Mouse (Mus musculus) limb, embryonic 12.5 days (tissue): ENCODE measurements at regions not wholly inside any gene's neighbourhood (a gene's known extent, or its start where the extent isn't known, plus 50 kb on each side); places are given as distances from the start of the nearest gene placed in this dataset.
"Not testable (repeated sequence)": the region's sequence is repeated elsewhere in the genome, so short reads cannot be mapped to it uniquely, and the experiment has no call there.

Experiments
- ATAC-seq: fragments of 200-750 bp; cut with Nextera tagmentation; 2 replicates; pipeline ENCODE4 v1.8.0; 2017; ENCODE audit warnings: low read depth, moderate TSS enrichment; ENCODE audit not compliant: insufficient number of reproducible peaks, insufficient read depth, low FRiP score, low TSS enrichment
- H3K27ac ChIP-seq: fragments of 300-500 bp; sonication (generic); 2 replicates; pipeline ENCODE4 v1.5.1; 2016; ENCODE audit warnings: mild to moderate bottlenecking, moderate library complexity
- H3K27me3 ChIP-seq: fragments of 300-500 bp; sonication (generic); 2 replicates; pipeline ENCODE4 v1.6.1; 2016; ENCODE audit warnings: mild to moderate bottlenecking, moderate library complexity
- H3K36me3 ChIP-seq: fragments of 300-500 bp; sonication (generic); 2 replicates; pipeline ENCODE4 v1.6.1; 2016; ENCODE audit warnings: mild to moderate bottlenecking, moderate library complexity
- H3K4me1 ChIP-seq: fragments of 300-500 bp; sonication (generic); replicated peaks from 2 replicates; pipeline ENCODE4 v1.6.1; 2016
- H3K4me2 ChIP-seq: fragments of 300-500 bp; sonication (generic); 2 replicates; pipeline ENCODE4 v1.6.1; 2016; ENCODE audit warnings: mild to moderate bottlenecking, moderate library complexity
- H3K4me3 ChIP-seq: fragments of 300-500 bp; sonication (generic); replicated peaks from 2 replicates; pipeline ENCODE4 v1.5.1; 2016; ENCODE audit warnings: mild to moderate bottlenecking
- H3K9ac ChIP-seq: fragments of 300-500 bp; sonication (generic); replicated peaks from 2 replicates; pipeline ENCODE4 v1.6.1; 2016; ENCODE audit warnings: mild to moderate bottlenecking, moderate library complexity
- H3K9me3 ChIP-seq: fragments of 300-500 bp; sonication (generic); 2 replicates; pipeline ENCODE4 v1.6.1; 2016; ENCODE audit warnings: mild to moderate bottlenecking, moderate library complexity
- whole genome bisulfite sequencing: fragments of 180-500 bp; shearing (Covaris S2); methylation state at CpG from one replicate; pipeline ENCODE4 v1.1.7; 2016; 5-methylcytosine and 5-hydroxymethylcytosine counted together

DNA sequence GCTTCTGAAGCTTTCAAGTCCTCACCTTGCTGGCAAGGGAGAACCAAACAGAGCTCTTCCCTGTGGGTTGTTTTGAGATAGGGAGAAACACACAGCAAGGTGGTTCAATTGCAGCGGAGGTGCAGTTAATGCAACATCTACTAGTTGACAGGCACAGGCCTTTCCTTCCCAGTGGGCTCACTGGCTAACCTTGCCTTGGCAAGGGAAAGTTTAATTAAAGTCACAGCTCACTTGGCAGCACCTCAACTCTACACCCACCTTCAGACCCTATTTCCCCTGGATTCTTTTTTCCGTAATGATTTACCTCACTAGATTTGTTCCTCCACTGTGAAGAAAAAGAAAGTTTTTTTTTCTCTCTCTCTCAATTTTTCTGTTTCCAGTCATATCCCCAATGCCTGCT lies 314.5 kb downstream of the Tlr4 start:
- Histone ChIP-seq H3K36me3 (no peaks in the 10 kb centered on the region), H3K27ac (no peak overlapping the region), H3K4me2 (no peak overlapping the region), H3K27me3 (no peaks in the 10 kb centered on the region), H3K9ac (no peak overlapping the region), H3K4me1 (no peaks in the 10 kb centered on the region), H3K4me3 (no peak overlapping the region), H3K9me3 (no peaks in the 10 kb centered on the region)
- WGBS: 86% methylated on average over 2 of the region's 2 CpGs
- no peak for ATAC-seq

DNA sequence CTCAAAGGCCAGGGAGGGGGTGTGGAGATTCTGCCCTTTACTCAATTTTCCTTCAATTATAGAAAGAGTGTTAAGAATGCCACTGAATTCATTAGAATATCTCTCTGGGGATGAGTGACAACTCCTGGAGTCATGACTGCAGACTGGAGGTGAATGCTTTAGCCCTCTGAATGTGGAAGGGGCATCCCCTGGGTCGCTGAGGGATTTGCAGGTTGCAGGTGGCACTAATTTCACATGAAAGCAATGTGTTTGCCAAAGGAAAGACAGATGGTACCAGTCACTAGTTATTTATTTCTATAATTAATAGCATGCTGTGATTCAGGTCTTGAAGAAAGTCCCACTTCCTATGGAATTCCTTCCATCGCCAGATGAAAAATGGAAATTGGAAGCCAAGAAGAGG lies 321.1 kb downstream of the Tlr4 start:
- ATAC-seq: no peak
- no peak overlapping the region for H3K4me3 ChIP-seq
- H3K9ac ChIP-seq: no peak overlapping the region
- no peak overlapping the region for H3K4me2 ChIP-seq
- no peaks in the 10 kb centered on the region for H3K4me1 ChIP-seq
- 50% methylated on average over 2 of the region's 2 CpGs for WGBS
- no peak overlapping the region for H3K27ac ChIP-seq
- H3K9me3 ChIP-seq: no peaks in the 10 kb centered on the region
- H3K27me3 ChIP-seq: no peaks in the 10 kb centered on the region
- H3K36me3 ChIP-seq: no peaks in the 10 kb centered on the region

DNA sequence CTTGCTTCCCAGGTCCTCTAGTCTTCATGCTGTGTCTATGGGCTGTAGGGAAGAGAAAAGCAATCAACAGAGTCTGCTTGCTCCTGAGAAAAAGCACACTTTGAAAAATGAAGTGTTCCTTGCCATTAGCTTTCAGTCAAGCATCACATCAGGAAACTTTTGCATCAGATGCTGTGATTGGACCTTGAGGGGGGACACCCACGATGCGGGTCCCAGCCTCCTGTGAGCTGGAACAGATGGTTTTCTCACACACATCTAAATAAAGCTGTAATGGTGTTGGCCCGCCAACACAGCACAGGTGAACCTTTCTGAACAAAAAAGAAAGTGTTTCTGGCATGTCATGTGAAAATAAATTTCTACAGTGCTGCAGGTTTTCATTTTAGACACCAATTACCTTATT lies 335.3 kb downstream of the Tlr4 start:
- Histone ChIP-seq H3K36me3 (no peaks in the 10 kb centered on the region), H3K27ac (no peak overlapping the region), H3K9ac (no peak overlapping the region), H3K9me3 (no peaks in the 10 kb centered on the region), H3K4me1 (no peaks in the 10 kb centered on the region), H3K4me3 (no peak overlapping the region), H3K27me3 (no peaks in the 10 kb centered on the region), H3K4me2 (no peak overlapping the region)
- ATAC-seq: no peak
- WGBS: 77% methylated on average over 3 of the region's 3 CpGs

- Histone ChIP-seq H3K9me3 (no peaks in the 10 kb centered on the region), H3K36me3 (no peaks in the 10 kb centered on the region), H3K9ac (no peak overlapping the region), H3K4me3 (no peak overlapping the region), H3K4me1 (no peaks in the 10 kb centered on the region), H3K27ac (no peak overlapping the region), H3K27me3 (no peaks in the 10 kb centered on the region), H3K4me2 (no peak overlapping the region)
- ATAC-seq: no peak
- 77% methylated on average over 5 of the region's 5 CpGs for WGBS
Measured at GRCm38 (mm10) chr4:67167720-67168119, 340.3 kb downstream of the Tlr4 start.

GRCm38 (mm10) chr4:67187725-67188510 lies 360.5 kb downstream of the Tlr4 start:
- Histone ChIP-seq H3K4me1 (no peaks in the 10 kb centered on the region), H3K4me2 (no peak overlapping the region), H3K9me3 (no peaks in the 10 kb centered on the region), H3K36me3 (no peaks in the 10 kb centered on the region), H3K9ac (no peak overlapping the region), H3K4me3 (no peak overlapping the region), H3K27ac (no peak overlapping the region), H3K27me3 (no peaks in the 10 kb centered on the region)
- peak; percentile 66; the same call in 1 of the 2 replicates for ATAC-seq
- WGBS: 54% methylated on average over 2 of the region's 2 CpGs

DNA sequence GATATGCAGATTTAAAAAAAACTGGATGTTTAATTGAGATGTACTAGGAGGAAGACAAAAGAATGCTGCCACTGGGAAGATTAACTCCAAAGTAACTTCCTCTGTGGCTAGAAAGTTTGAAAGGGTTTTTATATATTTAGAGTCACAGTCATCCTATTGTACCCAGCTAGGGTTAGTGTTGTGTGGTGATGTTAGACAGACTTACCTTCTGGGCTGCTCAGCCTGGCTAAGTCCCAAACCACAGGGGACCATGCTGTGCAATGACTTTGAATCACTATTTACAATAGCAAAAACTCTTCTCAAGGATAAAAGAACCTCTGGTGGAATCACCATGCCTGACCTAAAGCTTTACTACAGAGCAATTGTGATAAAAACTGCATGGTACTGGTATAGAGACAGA lies 363.2 kb downstream of the Tlr4 start:
- H3K9me3 ChIP-seq: no peaks in the 10 kb centered on the region

DNA sequence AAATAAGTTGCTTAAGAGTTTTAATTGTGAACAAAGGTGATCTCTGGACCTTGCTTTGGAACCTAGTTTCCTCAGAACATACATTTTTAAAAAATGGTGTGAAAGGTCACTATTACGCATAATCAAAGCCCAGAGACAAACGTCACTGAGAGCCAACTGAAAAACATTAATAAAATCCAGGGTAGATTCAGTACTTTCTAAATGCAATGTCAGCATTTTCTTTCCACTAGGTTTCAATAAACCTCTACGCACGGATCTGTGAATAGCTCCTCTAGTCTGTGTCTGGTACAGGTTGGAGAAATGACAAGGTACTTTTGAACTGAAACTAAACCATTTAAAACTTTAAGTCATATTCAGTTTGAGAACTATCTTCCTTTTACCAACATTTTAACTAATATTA lies 367.0 kb downstream of the Tlr4 start:
- no peak overlapping the region for H3K4me2 ChIP-seq
- H3K4me1 ChIP-seq: no peaks in the 10 kb centered on the region
- no peak overlapping the region for H3K27ac ChIP-seq
- no peaks in the 10 kb centered on the region for H3K9me3 ChIP-seq
- no peak overlapping the region for H3K4me3 ChIP-seq
- WGBS: 63% methylated on average over 4 of the region's 4 CpGs
- no peak for ATAC-seq
- H3K27me3 ChIP-seq: no peaks in the 10 kb centered on the region
- H3K36me3 ChIP-seq: no peaks in the 10 kb centered on the region
- H3K9ac ChIP-seq: no peak overlapping the region

More for the DNA sequence above, 363.2 kb downstream of the Tlr4 start:
- H3K36me3 ChIP-seq: no peaks in the 10 kb centered on the region
- H3K4me2 ChIP-seq: no peak overlapping the region
- no peaks in the 10 kb centered on the region for H3K4me1 ChIP-seq
- no peaks in the 10 kb centered on the region for H3K27me3 ChIP-seq
- no peak overlapping the region for H3K9ac ChIP-seq
- ATAC-seq: no peak
- H3K4me3 ChIP-seq: no peak overlapping the region
- H3K27ac ChIP-seq: no peak overlapping the region

GRCm38 (mm10) chr4:67196907-67197306 lies 369.5 kb downstream of the Tlr4 start:
- Histone ChIP-seq H3K4me1 (no peaks in the 10 kb centered on the region), H3K4me3 (no peak overlapping the region), H3K4me2 (no peak overlapping the region), H3K27me3 (no peaks in the 10 kb centered on the region), H3K9me3 (no peaks in the 10 kb centered on the region), H3K9ac (no peak overlapping the region), H3K36me3 (no peaks in the 10 kb centered on the region), H3K27ac (no peak overlapping the region)
- WGBS: 81% methylated on average over 5 of the region's 5 CpGs
- no peak for ATAC-seq

DNA sequence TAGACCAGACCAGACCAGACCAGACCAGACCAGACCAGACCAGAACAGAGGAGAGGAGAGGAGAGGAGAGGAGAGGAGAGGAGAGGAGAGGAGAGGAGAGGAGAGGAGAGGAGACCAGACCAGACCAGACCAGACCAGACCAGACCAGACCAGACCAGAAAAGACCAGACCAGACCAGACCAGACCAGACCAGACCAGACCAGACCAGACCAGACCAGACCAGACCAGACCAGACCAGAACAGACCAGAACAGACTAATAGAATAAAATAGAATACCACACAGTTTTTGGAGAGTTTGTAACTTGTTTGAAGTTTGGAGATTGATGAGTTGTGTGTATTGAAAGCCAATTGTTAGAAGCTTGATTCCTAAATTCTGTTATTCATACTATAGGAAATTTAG lies 381.0 kb downstream of the Tlr4 start:
- H3K4me2 ChIP-seq, H3K36me3 ChIP-seq, H3K4me3 ChIP-seq, H3K4me1 ChIP-seq, H3K27me3 ChIP-seq, H3K27ac ChIP-seq, H3K9ac ChIP-seq, H3K9me3 ChIP-seq, ATAC-seq: not testable (repeated sequence)

GRCm38 (mm10) chr4:67213363-67213762 lies 386.0 kb downstream of the Tlr4 start:
- 45% methylated on average over 1 of the region's 1 CpGs for WGBS
- no peak overlapping the region for H3K4me2 ChIP-seq
- no peak for ATAC-seq

DNA sequence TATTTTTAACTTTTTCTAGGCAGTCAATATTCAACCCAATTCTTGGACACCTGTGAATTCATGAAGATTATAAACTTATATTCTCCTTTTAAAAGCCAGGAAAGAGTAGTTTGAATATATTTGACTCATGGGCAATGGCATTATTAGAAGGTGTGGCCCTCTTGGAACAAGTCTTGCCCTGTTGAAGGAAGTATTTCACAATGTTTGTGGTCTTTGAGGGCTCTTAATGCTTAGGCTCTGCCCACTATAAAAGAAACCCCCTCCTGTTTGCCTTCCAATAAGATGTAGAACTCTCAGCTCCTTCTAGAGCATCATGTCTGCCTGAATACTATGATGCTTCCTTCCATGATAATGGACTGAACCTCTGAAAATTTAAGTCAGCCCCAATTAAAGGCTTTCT lies 397.1 kb downstream of the Tlr4 start:
- H3K36me3 ChIP-seq: no peaks in the 10 kb centered on the region
- H3K27ac ChIP-seq: no peak overlapping the region
- no peak overlapping the region for H3K4me3 ChIP-seq
- no peaks in the 10 kb centered on the region for H3K27me3 ChIP-seq
- no peak overlapping the region for H3K9ac ChIP-seq
- no peak overlapping the region for H3K4me2 ChIP-seq
- H3K4me1 ChIP-seq: peaks cover 13% of the 10 kb centered on the region
- ATAC-seq: no peak
- no peaks in the 10 kb centered on the region for H3K9me3 ChIP-seq

More at GRCm38 (mm10) chr4:67213363-67213762, 386.0 kb downstream of the Tlr4 start:
- H3K9ac ChIP-seq: no peak overlapping the region
- H3K9me3 ChIP-seq: no peaks in the 10 kb centered on the region
- no peak overlapping the region for H3K4me3 ChIP-seq
- H3K36me3 ChIP-seq: no peaks in the 10 kb centered on the region
- no peaks in the 10 kb centered on the region for H3K4me1 ChIP-seq
- H3K27me3 ChIP-seq: no peaks in the 10 kb centered on the region
- H3K27ac ChIP-seq: no peak overlapping the region

DNA sequence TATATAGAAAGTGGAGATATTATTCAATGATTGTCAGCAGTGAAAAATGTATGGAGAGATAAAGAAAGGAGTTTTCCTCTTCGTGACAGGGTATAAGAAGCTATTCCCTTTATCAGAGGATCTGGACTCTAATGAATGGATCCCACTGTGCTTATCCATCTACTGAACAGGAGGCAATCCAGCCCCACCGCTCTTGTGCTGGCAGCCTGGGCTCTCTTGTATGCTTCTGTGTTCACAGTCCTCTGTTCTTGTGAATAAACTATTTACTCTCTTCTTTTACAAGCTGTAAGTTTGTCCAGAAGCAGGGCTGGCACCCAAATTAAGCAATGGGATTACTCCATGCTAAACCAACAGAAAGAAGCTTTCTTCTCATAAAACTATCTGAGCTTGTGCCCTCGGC lies 401.8 kb downstream of the Tlr4 start:
- WGBS: 79% methylated on average over 3 of the region's 3 CpGs
- ATAC-seq: no peak
- Histone ChIP-seq H3K9me3 (no peaks in the 10 kb centered on the region), H3K4me1 (no peaks in the 10 kb centered on the region), H3K9ac (no peak overlapping the region), H3K4me3 (no peak overlapping the region), H3K27me3 (no peaks in the 10 kb centered on the region), H3K4me2 (no peak overlapping the region), H3K36me3 (no peaks in the 10 kb centered on the region), H3K27ac (no peak overlapping the region)
